Mouse (Mus musculus): ENCODE data around the gene Cend1. TPM values are rescaled to one million over a fixed set of nuclear protein-coding genes. Genes with fewer than 3 reads are reported as not detected.

Cend1 gene
- polyA plus RNA-seq, 1 experiment from 2014 or later, result not detected

- H3K4me3 ChIP-seq (ENCODE audit: low read depth, low read length), result peak overlapping the region; percentile 76
- peak overlapping the region; percentile 84 for H3K9ac ChIP-seq
- WGBS, result 69% methylated on average over 6 of the region's 6 CpGs
- no peaks in the 10 kb centered on the region for H3K9me3 ChIP-seq (ENCODE audit: low read depth, low read length)
- ATAC-seq (ENCODE audit: insufficient read depth) (no peak), DNase-seq (no peak)
- TF ChIP-seq CTCF (IDR thresholded peaks at IDR 0.05; ENCODE audit: low read depth), result no peak
- H3K27me3 ChIP-seq (ENCODE audit: insufficient read depth, low read length), result peaks cover 21% of the 10 kb centered on the region
- H3K4me1 ChIP-seq (ENCODE audit: insufficient read depth), result peaks cover 35% of the 10 kb centered on the region
- peak overlapping the region; percentile 95 for H3K4me2 ChIP-seq
- H3K36me3 ChIP-seq (ENCODE audit: insufficient read depth), result peaks cover 39% of the 10 kb centered on the region
- peak overlapping the region; percentile 93 for H3K27ac ChIP-seq (ENCODE audit: low read depth)
Measured at GRCm38 (mm10) chr7:141469352-141469751, 40.1 kb upstream of the Cend1 start.

- no peaks in the 10 kb centered on the region for H3K9me3 ChIP-seq (ENCODE audit: low read depth, low read length)
- H3K4me1 ChIP-seq (ENCODE audit: insufficient read depth), result peaks cover 29% of the 10 kb centered on the region
- TF ChIP-seq CTCF (IDR thresholded peaks at IDR 0.05; ENCODE audit: low read depth), result peak; percentile 60
- peaks cover 39% of the 10 kb centered on the region for H3K36me3 ChIP-seq (ENCODE audit: insufficient read depth)
- H3K4me3 ChIP-seq (ENCODE audit: low read depth, low read length), result peak overlapping the region; percentile 76
- 5% methylated on average over 8 of the region's 8 CpGs for WGBS
- H3K9ac ChIP-seq, result peak overlapping the region; percentile 84
- peak overlapping the region; percentile 95 for H3K4me2 ChIP-seq
- ATAC-seq (ENCODE audit: insufficient read depth) (peak; percentile 77), DNase-seq (peak; percentile 87)
- peak overlapping the region; percentile 93 for H3K27ac ChIP-seq (ENCODE audit: low read depth)
- H3K27me3 ChIP-seq (ENCODE audit: insufficient read depth, low read length), result peaks cover 28% of the 10 kb centered on the region
Measured at GRCm38 (mm10) chr7:141468522-141469211, 39.4 kb upstream of the Cend1 start.

GRCm38 (mm10) chr7:141468164-141468521 is 38.9 kb upstream of the Cend1 start:
- H3K36me3 ChIP-seq (ENCODE audit: insufficient read depth), result peaks cover 39% of the 10 kb centered on the region
- 5% methylated on average over 5 of the region's 5 CpGs for WGBS
- H3K9ac ChIP-seq, result peak overlapping the region; percentile 84
- H3K27me3 ChIP-seq (ENCODE audit: insufficient read depth, low read length), result peaks cover 33% of the 10 kb centered on the region
- H3K4me3 ChIP-seq (ENCODE audit: low read depth, low read length), result peak overlapping the region; percentile 76
- H3K4me2 ChIP-seq, result peak overlapping the region; percentile 95
- peaks cover 27% of the 10 kb centered on the region for H3K4me1 ChIP-seq (ENCODE audit: insufficient read depth)
- peak; percentile 5; the same call in 1 of the 2 replicates for ATAC-seq (ENCODE audit: insufficient read depth)
- no peak for DNase-seq
- peak overlapping the region; percentile 93 for H3K27ac ChIP-seq (ENCODE audit: low read depth)
- no peak for TF ChIP-seq CTCF (IDR thresholded peaks at IDR 0.05; ENCODE audit: low read depth)
- no peaks in the 10 kb centered on the region for H3K9me3 ChIP-seq (ENCODE audit: low read depth, low read length)

GRCm38 (mm10) chr7:141467230-141468030 is 38.1 kb upstream of the Cend1 start, which contains the start of gene Cd151:
Gene Cd151, plus strand, starts transcription at chr7:141467392.
- Histone ChIP-seq H3K27me3 (ENCODE audit: insufficient read depth, low read length) (peaks cover 40% of the 10 kb centered on the region), H3K4me2 (peak within 1 kb of the TSS; percentile 95), H3K9me3 (ENCODE audit: low read depth, low read length) (no peaks in the 10 kb centered on the region), H3K9ac (peak within 1 kb of the TSS; percentile 84), H3K4me3 (ENCODE audit: low read depth, low read length) (peak within 1 kb of the TSS; percentile 76), H3K36me3 (ENCODE audit: insufficient read depth) (peaks cover 34% of the 10 kb centered on the region), H3K27ac (ENCODE audit: low read depth) (peak within 1 kb of the TSS; percentile 93), H3K4me1 (ENCODE audit: insufficient read depth) (peaks cover 27% of the 10 kb centered on the region)
- WGBS, result under 1% methylated on average over 52 of the region's 52 CpGs
- ATAC-seq (ENCODE audit: insufficient read depth) (peak; percentile 82), DNase-seq (peak; percentile 94)
- no peak for TF ChIP-seq CTCF (IDR thresholded peaks at IDR 0.05; ENCODE audit: low read depth)

GRCm38 (mm10) chr7:141466607-141467148 is 37.4 kb upstream of the Cend1 start:
- peaks cover 47% of the 10 kb centered on the region for H3K27me3 ChIP-seq (ENCODE audit: insufficient read depth, low read length)
- peak overlapping the region; percentile 84 for H3K9ac ChIP-seq
- 52% methylated on average over 10 of the region's 10 CpGs for WGBS
- no peaks in the 10 kb centered on the region for H3K9me3 ChIP-seq (ENCODE audit: low read depth, low read length)
- peaks cover 27% of the 10 kb centered on the region for H3K4me1 ChIP-seq (ENCODE audit: insufficient read depth)
- no peak for DNase-seq
- TF ChIP-seq CTCF (IDR thresholded peaks at IDR 0.05; ENCODE audit: low read depth), result no peak
- peak overlapping the region; percentile 76 for H3K4me3 ChIP-seq (ENCODE audit: low read depth, low read length)
- peak overlapping the region; percentile 95 for H3K4me2 ChIP-seq
- peaks cover 28% of the 10 kb centered on the region for H3K36me3 ChIP-seq (ENCODE audit: insufficient read depth)
- H3K27ac ChIP-seq (ENCODE audit: low read depth), result peak overlapping the region; percentile 93
- ATAC-seq (ENCODE audit: insufficient read depth), result peak; percentile 4; the same call in 1 of the 2 replicates

GRCm38 (mm10) chr7:141466045-141466394 is 36.7 kb upstream of the Cend1 start:
- no peak for TF ChIP-seq CTCF (IDR thresholded peaks at IDR 0.05; ENCODE audit: low read depth)
- Histone ChIP-seq H3K4me1 (ENCODE audit: insufficient read depth) (peaks cover 27% of the 10 kb centered on the region), H3K9ac (no peak overlapping the region), H3K27ac (ENCODE audit: low read depth) (no peak overlapping the region), H3K4me2 (no peak overlapping the region), H3K4me3 (ENCODE audit: low read depth, low read length) (no peak overlapping the region), H3K27me3 (ENCODE audit: insufficient read depth, low read length) (peaks cover 54% of the 10 kb centered on the region), H3K9me3 (ENCODE audit: low read depth, low read length) (no peaks in the 10 kb centered on the region), H3K36me3 (ENCODE audit: insufficient read depth) (peaks cover 21% of the 10 kb centered on the region)
- no peak for DNase-seq
- WGBS, result 77% methylated on average over 7 of the region's 7 CpGs
- ATAC-seq (ENCODE audit: insufficient read depth), result no peak
